Mouse (Mus musculus): ENCODE measurements at regions not wholly inside any gene's neighbourhood (a gene's known extent, or its start where the extent isn't known, plus 50 kb on each side); places are given as distances from the start of the nearest gene placed in this dataset.

DNA sequence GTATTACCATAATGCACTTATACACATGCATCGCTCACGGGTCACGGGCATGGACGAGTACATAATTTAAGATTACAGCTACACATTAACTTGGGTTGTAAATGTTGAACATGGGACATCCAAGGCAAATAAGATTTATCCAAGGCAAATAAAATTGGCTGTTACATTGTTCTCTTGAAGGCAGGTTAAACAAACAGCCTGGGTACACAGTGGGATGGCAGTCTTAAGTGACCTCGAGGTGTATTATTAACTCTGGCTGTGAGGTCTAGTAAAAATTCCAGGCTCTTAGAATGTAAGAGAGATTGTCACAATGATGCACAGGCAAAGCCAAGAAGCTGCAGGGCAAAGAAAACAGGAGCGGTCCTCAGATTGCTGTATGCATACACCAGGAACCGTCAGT lies 599.6 kb upstream of the Fam19a5 start:
- no peak for TF ChIP-seq EP300 (IDR thresholded peaks at IDR 0.05; ENCODE audit: low read depth)
- no peak for TF ChIP-seq CTCF (IDR thresholded peaks at IDR 0.05; ENCODE audit: low read depth)

Measured in heart, postnatal 0 days (tissue).